Mouse (Mus musculus) kidney, adult 9 months (tissue): ENCODE data around the gene Rasd2.
A peak's percentile ranks its signal among the peaks of the same experiment; 100 is the strongest.

Experiments
- DNase-seq: peaks from one replicate; pipeline ENCODE4 v3.0.0; 2022

Rasd2 gene

GRCm38 (mm10) chr8:75222665-75223064 is 8.9 kb downstream of the Rasd2 start:
- no peak for DNase-seq

- no peak for DNase-seq
Observed at GRCm38 (mm10) chr8:75226773-75227172, 13.0 kb downstream of the Rasd2 start.

- DNase-seq = peak; percentile 27
Observed at GRCm38 (mm10) chr8:75233915-75234554, 20.3 kb downstream of the Rasd2 start.

GRCm38 (mm10) chr8:75247331-75247730 is 33.6 kb downstream of the Rasd2 start:
- no peak for DNase-seq

GRCm38 (mm10) chr8:75249186-75249585 is 35.4 kb downstream of the Rasd2 start:
- no peak for DNase-seq

- no peak for DNase-seq
Observed at GRCm38 (mm10) chr8:75254027-75254426, 40.3 kb downstream of the Rasd2 start.

GRCm38 (mm10) chr8:75255635-75256034 is 41.9 kb downstream of the Rasd2 start:
- DNase-seq = no peak

GRCm38 (mm10) chr8:75272166-75272565 is 58.4 kb downstream of the Rasd2 start:
- peak; percentile 39 for DNase-seq
